Mouse (Mus musculus): ENCODE measurements at regions not wholly inside any gene's neighbourhood (a gene's known extent, or its start where the extent isn't known, plus 50 kb on each side); places are given as distances from the start of the nearest gene placed in this dataset.

GRCm38 (mm10) chr6:100117084-100117483 lies 170.2 kb downstream of the Rybp start:
- Histone ChIP-seq H3K27ac (ENCODE audit: low read depth, low read length) (no peak overlapping the region), H3K27me3 (ENCODE audit: control insufficient read depth, insufficient read depth, low read length) (no peaks in the 10 kb centered on the region), H3K9me3 (ENCODE audit: control insufficient read depth, low read length) (no peaks in the 10 kb centered on the region), H3K9ac (ENCODE audit: low read length) (no peak overlapping the region), H3K36me3 (ENCODE audit: control insufficient read depth, insufficient read depth, low read length) (no peaks in the 10 kb centered on the region), H3K4me1 (ENCODE audit: control insufficient read depth, insufficient read depth, low read length) (peaks cover 10% of the 10 kb centered on the region), H3K4me2 (ENCODE audit: low read depth) (no peak overlapping the region), H3K4me3 (ENCODE audit: low read depth, low read length) (no peak overlapping the region)
- DNase-seq (ENCODE audit: low spot score) = no peak
- no peak for ATAC-seq (ENCODE audit: insufficient read depth, low FRiP score, low TSS enrichment)
- 88% methylated on average over 3 of the region's 3 CpGs for WGBS

GRCm38 (mm10) chr6:100113393-100114137 lies 173.7 kb downstream of the Rybp start:
- no peaks in the 10 kb centered on the region for H3K4me1 ChIP-seq (ENCODE audit: control insufficient read depth, insufficient read depth, low read length)

GRCm38 (mm10) chr6:100110981-100111660 lies 176.2 kb downstream of the Rybp start:
- ATAC-seq (ENCODE audit: insufficient read depth, low FRiP score, low TSS enrichment) = no peak

More at GRCm38 (mm10) chr6:100113393-100114137, 173.7 kb downstream of the Rybp start:
- H3K9ac ChIP-seq (ENCODE audit: low read length) = no peak overlapping the region
- H3K4me2 ChIP-seq (ENCODE audit: low read depth) = no peak overlapping the region
- no peaks in the 10 kb centered on the region for H3K27me3 ChIP-seq (ENCODE audit: control insufficient read depth, insufficient read depth, low read length)
- no peaks in the 10 kb centered on the region for H3K9me3 ChIP-seq (ENCODE audit: control insufficient read depth, low read length)
- no peak overlapping the region for H3K27ac ChIP-seq (ENCODE audit: low read depth, low read length)
- no peak overlapping the region for H3K4me3 ChIP-seq (ENCODE audit: low read depth, low read length)
- ATAC-seq (ENCODE audit: insufficient read depth, low FRiP score, low TSS enrichment) (no peak), DNase-seq (ENCODE audit: low spot score) (no peak)
- 74% methylated on average over 4 of the region's 4 CpGs for WGBS
- H3K36me3 ChIP-seq (ENCODE audit: control insufficient read depth, insufficient read depth, low read length) = no peaks in the 10 kb centered on the region

GRCm38 (mm10) chr6:100109979-100110378 lies 177.3 kb downstream of the Rybp start:
- 76% methylated on average over 7 of the region's 7 CpGs for WGBS
- ATAC-seq (ENCODE audit: insufficient read depth, low FRiP score, low TSS enrichment) (no peak), DNase-seq (ENCODE audit: low spot score) (no peak)
- Histone ChIP-seq H3K4me2 (ENCODE audit: low read depth) (no peak overlapping the region), H3K36me3 (ENCODE audit: control insufficient read depth, insufficient read depth, low read length) (no peaks in the 10 kb centered on the region), H3K4me3 (ENCODE audit: low read depth, low read length) (no peak overlapping the region), H3K27ac (ENCODE audit: low read depth, low read length) (no peak overlapping the region), H3K9me3 (ENCODE audit: control insufficient read depth, low read length) (no peaks in the 10 kb centered on the region), H3K9ac (ENCODE audit: low read length) (no peak overlapping the region), H3K27me3 (ENCODE audit: control insufficient read depth, insufficient read depth, low read length) (no peaks in the 10 kb centered on the region), H3K4me1 (ENCODE audit: control insufficient read depth, insufficient read depth, low read length) (no peaks in the 10 kb centered on the region)

More at GRCm38 (mm10) chr6:100110981-100111660, 176.2 kb downstream of the Rybp start:
- Histone ChIP-seq H3K27ac (ENCODE audit: low read depth, low read length) (no peak overlapping the region), H3K27me3 (ENCODE audit: control insufficient read depth, insufficient read depth, low read length) (no peaks in the 10 kb centered on the region), H3K36me3 (ENCODE audit: control insufficient read depth, insufficient read depth, low read length) (no peaks in the 10 kb centered on the region), H3K4me3 (ENCODE audit: low read depth, low read length) (no peak overlapping the region), H3K9ac (ENCODE audit: low read length) (no peak overlapping the region), H3K9me3 (ENCODE audit: control insufficient read depth, low read length) (no peaks in the 10 kb centered on the region), H3K4me1 (ENCODE audit: control insufficient read depth, insufficient read depth, low read length) (no peaks in the 10 kb centered on the region), H3K4me2 (ENCODE audit: low read depth) (no peak overlapping the region)
- 80% methylated on average over 2 of the region's 2 CpGs for whole genome bisulfite sequencing
- DNase-seq (ENCODE audit: low spot score) = no peak

- DNase-seq (ENCODE audit: low spot score) = no peak
- WGBS = 72% methylated on average over 3 of the region's 3 CpGs
These were observed 177.9 kb downstream of the Rybp start for GRCm38 (mm10) chr6:100109351-100109750.

GRCm38 (mm10) chr6:100107508-100107907 lies 179.8 kb downstream of the Rybp start:
- Histone ChIP-seq H3K4me2 (ENCODE audit: low read depth) (no peak overlapping the region), H3K4me3 (ENCODE audit: low read depth, low read length) (no peak overlapping the region), H3K9me3 (ENCODE audit: control insufficient read depth, low read length) (no peaks in the 10 kb centered on the region), H3K4me1 (ENCODE audit: control insufficient read depth, insufficient read depth, low read length) (no peaks in the 10 kb centered on the region), H3K27ac (ENCODE audit: low read depth, low read length) (no peak overlapping the region), H3K27me3 (ENCODE audit: control insufficient read depth, insufficient read depth, low read length) (no peaks in the 10 kb centered on the region), H3K9ac (ENCODE audit: low read length) (no peak overlapping the region), H3K36me3 (ENCODE audit: control insufficient read depth, insufficient read depth, low read length) (no peaks in the 10 kb centered on the region)
- 78% methylated on average over 3 of the region's 3 CpGs for WGBS
- no peak for ATAC-seq (ENCODE audit: insufficient read depth, low FRiP score, low TSS enrichment)
- DNase-seq (ENCODE audit: low spot score) = no peak

More at GRCm38 (mm10) chr6:100109351-100109750, 177.9 kb downstream of the Rybp start:
- no peaks in the 10 kb centered on the region for H3K27me3 ChIP-seq (ENCODE audit: control insufficient read depth, insufficient read depth, low read length)
- H3K9ac ChIP-seq (ENCODE audit: low read length) = no peak overlapping the region
- H3K36me3 ChIP-seq (ENCODE audit: control insufficient read depth, insufficient read depth, low read length) = no peaks in the 10 kb centered on the region
- no peak overlapping the region for H3K4me2 ChIP-seq (ENCODE audit: low read depth)
- no peak overlapping the region for H3K27ac ChIP-seq (ENCODE audit: low read depth, low read length)
- no peaks in the 10 kb centered on the region for H3K4me1 ChIP-seq (ENCODE audit: control insufficient read depth, insufficient read depth, low read length)
- no peaks in the 10 kb centered on the region for H3K9me3 ChIP-seq (ENCODE audit: control insufficient read depth, low read length)
- no peak overlapping the region for H3K4me3 ChIP-seq (ENCODE audit: low read depth, low read length)
- no peak for ATAC-seq (ENCODE audit: insufficient read depth, low FRiP score, low TSS enrichment)

GRCm38 (mm10) chr6:100107066-100107465 lies 180.2 kb downstream of the Rybp start:
- ATAC-seq (ENCODE audit: insufficient read depth, low FRiP score, low TSS enrichment) = no peak
- no peak for DNase-seq (ENCODE audit: low spot score)
- no peaks in the 10 kb centered on the region for H3K9me3 ChIP-seq (ENCODE audit: control insufficient read depth, low read length)
- no peak overlapping the region for H3K4me3 ChIP-seq (ENCODE audit: low read depth, low read length)
- no peaks in the 10 kb centered on the region for H3K4me1 ChIP-seq (ENCODE audit: control insufficient read depth, insufficient read depth, low read length)
- no peak overlapping the region for H3K27ac ChIP-seq (ENCODE audit: low read depth, low read length)
- no peaks in the 10 kb centered on the region for H3K36me3 ChIP-seq (ENCODE audit: control insufficient read depth, insufficient read depth, low read length)
- 87% methylated on average over 5 of the region's 5 CpGs for WGBS
- no peak overlapping the region for H3K4me2 ChIP-seq (ENCODE audit: low read depth)
- no peak overlapping the region for H3K9ac ChIP-seq (ENCODE audit: low read length)
- H3K27me3 ChIP-seq (ENCODE audit: control insufficient read depth, insufficient read depth, low read length) = no peaks in the 10 kb centered on the region

GRCm38 (mm10) chr6:100100565-100101133 lies 186.6 kb downstream of the Rybp start:
- Histone ChIP-seq H3K4me1 (ENCODE audit: control insufficient read depth, insufficient read depth, low read length) (no peaks in the 10 kb centered on the region), H3K27me3 (ENCODE audit: control insufficient read depth, insufficient read depth, low read length) (no peaks in the 10 kb centered on the region), H3K27ac (ENCODE audit: low read depth, low read length) (no peak overlapping the region), H3K9me3 (ENCODE audit: control insufficient read depth, low read length) (no peaks in the 10 kb centered on the region), H3K9ac (ENCODE audit: low read length) (no peak overlapping the region), H3K4me2 (ENCODE audit: low read depth) (no peak overlapping the region), H3K4me3 (ENCODE audit: low read depth, low read length) (no peak overlapping the region), H3K36me3 (ENCODE audit: control insufficient read depth, insufficient read depth, low read length) (no peaks in the 10 kb centered on the region)
- ATAC-seq (ENCODE audit: insufficient read depth, low FRiP score, low TSS enrichment) (no peak), DNase-seq (ENCODE audit: low spot score) (no peak)
- 85% methylated on average over 4 of the region's 4 CpGs for WGBS

All from neural tube, embryonic 11.5 days (tissue).